Mouse (Mus musculus) ES-Bruce4 (cell line): ENCODE measurements around the gene Selenov. TPM values are rescaled to one million over a fixed set of nuclear protein-coding genes. Genes with fewer than 3 reads are reported as not detected.

Experiments
- H3K27ac ChIP-seq: 2 replicates; pipeline ENCODE4 v1.5.1; 2012; ENCODE audit warnings: low read length, inconsistent platforms; ENCODE audit not compliant: insufficient read depth
- H3K27me3 ChIP-seq: 2 replicates; pipeline ENCODE4 v1.6.1; 2012; ENCODE audit warnings: mild to moderate bottlenecking, low read length, inconsistent platforms; ENCODE audit not compliant: control insufficient read depth, poor library complexity, insufficient read depth, severe bottlenecking
- H3K36me3 ChIP-seq: 2 replicates; pipeline ENCODE4 v1.6.1; 2012; ENCODE audit warnings: inconsistent platforms, mild to moderate bottlenecking, low read length, moderate library complexity; ENCODE audit not compliant: control insufficient read depth, poor library complexity, insufficient read depth, severe bottlenecking
- H3K4me1 ChIP-seq: one replicate; pipeline ENCODE4 v1.8.1; 2011; ENCODE audit warnings: low read length; ENCODE audit not compliant: control insufficient read depth, insufficient read depth
- H3K4me3 ChIP-seq: 2 replicates; pipeline ENCODE4 v1.5.1; 2011; ENCODE audit warnings: low read depth, mild to moderate bottlenecking, low read length
- H3K9ac ChIP-seq: 2 replicates; pipeline ENCODE4 v1.6.1; 2012; ENCODE audit warnings: low read depth, mild to moderate bottlenecking, inconsistent platforms; ENCODE audit not compliant: poor library complexity, severe bottlenecking
- H3K9me3 ChIP-seq: replicated peaks from 2 replicates; pipeline ENCODE4 v1.6.1; 2012; ENCODE audit warnings: mild to moderate bottlenecking, low read length, inconsistent platforms; ENCODE audit not compliant: control insufficient read depth, poor library complexity, insufficient read depth, severe bottlenecking
- CTCF ChIP-seq: IDR thresholded peaks from one replicate; pipeline ENCODE4 v1.8.1; 2011; ENCODE audit warnings: low read depth, low read length
- EP300 ChIP-seq: IDR thresholded peaks from 2 replicates; pipeline ENCODE4 v1.6.1; 2011; ENCODE audit warnings: low read depth, low read length; ENCODE audit not compliant: insufficient read depth
- POLR2A ChIP-seq: IDR thresholded peaks from one replicate; pipeline ENCODE4 v1.8.1; 2011; ENCODE audit warnings: low read length; ENCODE audit not compliant: insufficient read depth
- polyA plus RNA-seq: library from polyadenylated mRNA; stranded (reverse); fragments of >200 nt; gene quantifications from 2 replicates; pipeline ENCODE4 v1.2.4, GENCODE M21; 2011; ENCODE audit warnings: low read depth; ENCODE audit not compliant: missing spikeins, insufficient read depth, insufficient read length

Gene Selenov
- 0.70 and 3.2 TPM in 2 replicates for polyA plus RNA-seq

DNA sequence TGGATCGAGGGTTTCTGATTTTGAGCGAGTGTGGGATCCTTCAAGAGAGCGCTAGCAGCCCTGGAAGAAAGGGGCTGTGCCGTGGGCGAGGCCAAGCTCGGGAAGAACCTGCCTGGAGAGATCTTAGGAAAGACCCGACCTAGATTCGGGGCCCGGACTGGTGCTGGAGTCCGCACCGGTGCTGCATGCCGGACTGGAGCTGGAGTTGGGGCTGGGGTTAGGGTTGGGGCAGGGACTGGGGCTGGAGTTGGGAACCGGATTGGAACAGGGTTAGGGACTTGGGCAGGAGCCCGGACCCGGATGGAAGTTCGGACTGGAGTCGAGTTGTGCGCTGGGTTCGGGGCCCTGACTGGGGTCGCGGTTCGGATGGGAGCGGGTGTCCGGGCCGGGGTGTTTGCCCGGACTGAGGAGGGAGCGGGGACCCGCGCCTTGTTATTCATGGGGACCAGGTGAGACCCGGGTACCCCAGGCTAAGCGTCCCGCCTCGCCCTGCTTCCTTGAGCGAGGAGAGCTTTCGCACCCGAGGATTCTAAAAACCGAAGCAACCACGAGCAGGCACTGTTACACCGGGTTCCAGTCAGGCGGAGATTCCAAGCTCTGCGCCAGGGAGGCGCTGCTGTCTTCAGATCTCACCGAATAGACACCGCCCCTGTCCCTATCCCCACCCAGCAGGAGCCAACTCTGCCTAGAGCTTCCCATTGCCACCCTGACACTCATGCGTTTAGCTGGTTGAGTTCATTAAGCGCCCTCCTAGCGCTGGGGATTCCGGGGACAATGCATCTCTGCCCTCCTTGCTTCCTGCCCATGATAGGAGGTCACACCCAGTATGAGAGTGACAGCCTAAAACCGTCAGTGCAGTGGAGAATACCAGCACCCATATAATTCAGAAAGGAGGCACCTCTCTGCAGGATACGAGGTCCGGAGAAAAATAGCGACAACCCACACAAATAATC is at the start of gene Selenov:
Selenov (minus strand) TSS at position 549 of the 953 bp plus-strand sequence.
- Histone ChIP-seq H3K9me3 (no peaks in the 10 kb centered on the region), H3K9ac (peak within 1 kb of the TSS; percentile 62), H3K4me3 (peak within 1 kb of the TSS; percentile 50), H3K36me3 (no peaks in the 10 kb centered on the region), H3K27ac (no peak within 1 kb of the TSS), H3K27me3 (no peaks in the 10 kb centered on the region), H3K4me1 (no peaks in the 10 kb centered on the region)
- TF ChIP-seq POLR2A: no peak
- TF ChIP-seq CTCF: peak; percentile 60
- 0 out of 2 replicates have a peak, but pooled peaks have one; percentile 48 for TF ChIP-seq EP300

DNA sequence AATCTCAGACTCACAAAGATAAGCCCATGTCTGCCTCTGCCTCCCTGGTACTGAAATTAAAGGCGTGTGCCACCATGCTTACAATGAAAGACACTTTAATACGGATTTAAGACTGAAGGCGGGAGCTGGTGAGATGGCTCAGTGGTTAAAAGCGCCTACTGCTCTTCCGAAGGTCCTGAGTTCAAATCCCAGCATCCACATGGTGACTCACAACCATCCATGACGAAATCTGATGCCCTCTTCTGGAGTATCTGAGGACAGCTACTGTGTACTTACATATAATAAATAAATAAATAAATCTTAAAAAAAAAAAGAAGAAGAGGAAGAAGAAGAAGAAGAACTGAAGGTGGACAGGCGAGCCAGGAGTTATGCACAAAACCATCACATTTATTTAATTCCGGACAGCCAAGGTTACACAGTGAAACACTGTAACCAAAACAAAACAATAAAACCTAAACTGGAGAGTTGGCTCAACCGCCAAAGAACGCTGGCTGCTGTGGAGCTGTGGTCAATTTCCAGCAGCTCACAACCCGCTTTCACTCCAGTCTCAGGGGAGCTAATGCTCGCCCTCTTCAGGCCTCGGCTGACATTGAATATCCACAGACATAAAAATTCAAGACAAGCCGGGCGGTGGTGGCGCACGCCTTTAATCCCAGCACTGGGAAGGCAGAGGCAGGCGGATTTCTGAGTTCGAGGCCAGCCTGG is 48.4 kb upstream of the Selenov start:
- Histone ChIP-seq H3K27ac (peak overlapping the region; percentile 93), H3K27me3 (no peaks in the 10 kb centered on the region), H3K9me3 (no peaks in the 10 kb centered on the region), H3K4me1 (peaks cover 3% of the 10 kb centered on the region), H3K36me3 (no peaks in the 10 kb centered on the region), H3K9ac (peak overlapping the region; percentile 73), H3K4me3 (peak overlapping the region; percentile 84)
- TF ChIP-seq CTCF (peak; percentile 22), POLR2A (no peak)

DNA sequence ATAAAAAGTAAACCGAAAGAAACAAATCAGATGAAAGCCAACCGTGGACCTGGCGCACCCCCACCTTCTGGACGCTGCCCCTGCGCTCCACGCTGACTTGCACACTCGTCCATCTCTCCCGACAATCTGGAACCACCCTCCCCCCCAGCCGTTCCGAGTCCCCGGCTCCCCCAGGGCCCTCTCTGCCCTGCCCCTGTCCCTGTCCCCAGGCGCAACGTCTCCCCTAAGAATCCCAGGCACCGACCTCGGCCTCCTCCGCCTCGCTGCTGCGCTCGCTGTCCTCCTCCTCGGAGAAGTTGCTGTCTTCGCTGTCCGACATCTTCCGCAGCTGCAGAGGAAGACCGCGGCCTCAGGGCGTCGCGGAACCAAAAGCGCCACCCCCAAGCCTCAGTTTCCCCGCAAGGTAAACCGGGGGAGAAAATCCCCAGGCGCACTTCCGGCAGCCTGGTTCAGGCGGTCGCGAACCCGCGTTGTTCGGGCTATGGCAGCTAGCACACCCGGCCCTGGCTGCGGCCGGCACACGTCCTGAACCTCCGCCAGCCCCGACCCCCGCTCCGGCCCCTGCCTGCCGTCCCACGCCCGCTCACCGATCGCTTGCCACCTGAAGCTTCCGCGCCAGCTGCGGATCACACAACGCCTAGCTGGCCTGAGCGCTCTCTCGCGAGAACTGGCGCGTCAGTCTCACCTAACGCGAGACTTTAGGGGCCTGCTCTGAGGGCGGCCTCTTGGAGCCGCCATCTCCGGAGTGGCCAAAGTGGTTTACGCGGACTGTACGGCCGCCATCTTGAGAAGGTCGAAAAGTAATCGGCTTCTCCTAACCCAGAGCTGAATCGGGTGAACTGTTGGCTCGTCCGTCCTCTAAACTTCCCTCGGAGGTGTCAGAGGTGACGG is 47.4 kb upstream of the Selenov start, which contains the start of gene Supt5:
Supt5 (minus strand) TSS at position 639 of the 891 bp plus-strand sequence.
- TF ChIP-seq POLR2A: no peak
- TF ChIP-seq EP300: no peak
- TF ChIP-seq CTCF: no peak
- Histone ChIP-seq H3K27ac (peak within 1 kb of the TSS; percentile 93), H3K4me3 (peak within 1 kb of the TSS; percentile 92), H3K9me3 (no peaks in the 10 kb centered on the region), H3K27me3 (no peaks in the 10 kb centered on the region), H3K9ac (peak within 1 kb of the TSS; percentile 73), H3K36me3 (0 out of 2 replicates have a peak, but pooled peaks cover 2% of the 10 kb centered on the region), H3K4me1 (peaks cover 3% of the 10 kb centered on the region)

DNA sequence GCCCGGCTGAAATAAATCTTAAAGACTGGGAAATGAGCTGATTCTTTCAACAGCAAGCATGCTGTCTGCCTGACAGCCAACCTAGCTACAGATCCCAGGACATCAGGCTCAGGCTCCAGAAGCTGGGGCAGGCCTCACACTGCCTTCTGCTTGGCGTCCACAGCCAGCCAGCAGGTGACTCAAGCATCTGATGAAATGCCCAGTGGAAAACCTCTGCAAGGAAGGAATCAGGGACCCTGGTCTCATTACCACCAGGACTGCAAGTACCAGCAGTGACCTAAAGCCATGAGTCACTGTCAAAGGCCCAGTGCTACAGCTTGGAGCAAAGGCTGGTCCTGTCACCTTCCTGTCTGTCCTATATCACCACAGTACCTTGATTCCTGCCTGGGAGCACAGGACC is 44.5 kb upstream of the Selenov start:
- H3K9me3 ChIP-seq: no peaks in the 10 kb centered on the region
- H3K9ac ChIP-seq: no peak overlapping the region
- peaks cover 14% of the 10 kb centered on the region for H3K36me3 ChIP-seq

DNA sequence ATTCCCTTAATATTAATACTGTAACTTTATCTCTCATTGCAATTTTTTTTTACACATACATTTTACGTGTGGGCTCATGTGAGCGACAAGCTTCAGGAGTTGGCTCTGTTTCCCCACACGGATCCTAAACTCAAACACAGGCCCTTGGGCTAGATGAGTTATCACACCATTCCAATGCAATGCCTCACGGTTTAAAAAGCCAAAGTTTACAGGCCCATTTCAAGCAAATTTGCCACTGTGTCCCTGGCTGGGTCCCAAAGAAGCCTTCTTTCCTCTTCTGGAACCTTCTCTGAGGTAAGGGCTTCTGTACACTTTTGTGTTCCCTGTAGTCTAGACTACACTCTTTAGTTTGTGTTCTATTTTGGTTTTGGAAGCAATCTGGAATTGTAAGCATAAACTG is 43.5 kb upstream of the Selenov start:
- no peaks in the 10 kb centered on the region for H3K4me1 ChIP-seq
- H3K9me3 ChIP-seq: no peaks in the 10 kb centered on the region
- H3K27me3 ChIP-seq: no peaks in the 10 kb centered on the region
- H3K36me3 ChIP-seq: peaks cover 22% of the 10 kb centered on the region
- H3K9ac ChIP-seq: no peak overlapping the region
- no peak for TF ChIP-seq POLR2A
- TF ChIP-seq CTCF: no peak
- TF ChIP-seq EP300: no peak
- H3K27ac ChIP-seq: no peak overlapping the region
- no peak overlapping the region for H3K4me3 ChIP-seq

More for the DNA sequence above, 44.5 kb upstream of the Selenov start:
- no peaks in the 10 kb centered on the region for H3K27me3 ChIP-seq
- no peak overlapping the region for H3K4me3 ChIP-seq
- H3K27ac ChIP-seq: no peak overlapping the region
- TF ChIP-seq POLR2A: no peak
- no peaks in the 10 kb centered on the region for H3K4me1 ChIP-seq
